Mouse (Mus musculus) C2C12 (cell line): ENCODE data around the gene Klk13.
A peak's percentile ranks its signal among the peaks of the same experiment; 100 is the strongest.

ENCODE experiments used
- CTCF ChIP-seq: IDR thresholded peaks from one replicate; pipeline ENCODE4 v1.5.1; 2011; ENCODE audit not compliant: control insufficient read depth, insufficient read depth, insufficient read length
- MAX ChIP-seq: IDR thresholded peaks from one replicate; pipeline ENCODE4 v1.6.1; 2011; ENCODE audit warnings: mild to moderate bottlenecking, control low read depth
- USF1 ChIP-seq: IDR thresholded peaks from one replicate; pipeline ENCODE4 v1.6.1; 2011; ENCODE audit warnings: low read depth, mild to moderate bottlenecking, control low read depth, moderate library complexity

DNA sequence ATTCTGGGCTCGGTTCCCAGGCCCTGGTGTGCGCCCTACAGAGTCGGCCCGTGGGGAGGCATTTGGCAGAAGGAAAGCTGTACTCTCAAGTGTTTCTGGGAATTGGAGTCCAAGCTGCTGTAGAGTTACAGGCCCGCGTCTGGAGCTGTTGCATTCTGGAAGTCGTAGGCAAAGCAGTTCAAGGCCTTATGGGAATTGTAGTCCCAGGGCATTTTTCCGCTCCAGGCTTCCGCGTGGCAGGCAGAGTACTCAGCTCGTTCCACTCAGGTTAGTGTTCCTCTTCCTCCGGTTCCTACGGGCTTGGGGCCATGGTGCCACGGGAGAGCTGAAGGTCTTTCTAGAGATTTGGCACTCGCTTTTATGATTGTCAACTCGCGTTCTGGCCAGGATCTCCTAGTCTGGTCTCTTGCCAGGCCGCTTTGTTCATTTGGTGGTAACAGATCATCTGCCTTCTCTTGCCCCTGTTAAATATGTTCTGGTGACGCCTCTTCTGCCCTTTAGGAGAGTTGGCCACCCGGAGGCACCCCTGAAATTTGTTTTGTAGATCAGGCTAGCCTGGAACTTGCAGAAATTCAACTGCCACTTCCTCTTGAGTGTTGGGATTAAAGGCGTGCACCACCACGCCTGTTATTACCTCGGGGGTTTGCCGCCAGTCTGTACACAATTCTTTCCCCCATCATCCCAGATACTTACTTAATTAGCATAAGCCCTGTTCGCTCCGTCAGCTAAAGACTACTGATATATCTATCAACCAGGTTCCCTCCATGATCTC lies 40.4 kb upstream of the Klk13 start, which contains the start of gene Ctu1:
- TF ChIP-seq CTCF (no peak), USF1 (no peak), MAX (peak; percentile 38)
